Mouse (Mus musculus) embryonic fibroblast, embryonic 13.5 days (primary cell): ENCODE data around the gene Slc6a17. TPM values are rescaled to one million over a fixed set of nuclear protein-coding genes. Genes with fewer than 3 reads are reported as not detected.
A peak's percentile ranks its signal among the peaks of the same experiment; 100 is the strongest.

ENCODE experiments used
- H3K27ac ChIP-seq: 2 replicates; pipeline ENCODE4 v1.5.1; 2012; ENCODE audit warnings: low read length, control low read depth, inconsistent platforms; ENCODE audit not compliant: insufficient read depth
- H3K4me1 ChIP-seq: 2 replicates; pipeline ENCODE4 v1.6.1; 2011; ENCODE audit warnings: low read length; ENCODE audit not compliant: control insufficient read depth, insufficient read depth
- H3K4me3 ChIP-seq: 2 replicates; pipeline ENCODE4 v1.5.1; 2011; ENCODE audit warnings: mild to moderate bottlenecking, control low read depth, low read length; ENCODE audit not compliant: insufficient read depth
- CTCF ChIP-seq: IDR thresholded peaks from 2 replicates; pipeline ENCODE4 v1.5.1; 2011; ENCODE audit warnings: mild to moderate bottlenecking, control low read depth, low read length, moderate library complexity, borderline replicate concordance; ENCODE audit not compliant: insufficient read depth
- POLR2A ChIP-seq: IDR thresholded peaks from 2 replicates; pipeline ENCODE4 v1.6.1; 2011; ENCODE audit warnings: low read depth, mild to moderate bottlenecking, control low read depth, low read length, moderate library complexity
- polyA plus RNA-seq: library from polyadenylated mRNA; stranded (reverse); fragments of >200 nt; gene quantifications from 2 replicates; pipeline ENCODE4 v1.2.4, GENCODE M21; 2011; ENCODE audit warnings: low read depth; ENCODE audit not compliant: missing spikeins, insufficient read length

The Slc6a17 gene
- polyA plus RNA-seq, 1 experiment: 10.9 TPM

- Histone ChIP-seq H3K27ac (no peak overlapping the region), H3K4me1 (0 out of 2 replicates have a peak, but pooled peaks cover 2% of the 10 kb centered on the region), H3K4me3 (no peak overlapping the region)
- no peak for TF ChIP-seq CTCF
- no peak for TF ChIP-seq POLR2A
Observed at GRCm38 (mm10) chr3:107505464-107506367, 12.1 kb downstream of the Slc6a17 start.

DNA sequence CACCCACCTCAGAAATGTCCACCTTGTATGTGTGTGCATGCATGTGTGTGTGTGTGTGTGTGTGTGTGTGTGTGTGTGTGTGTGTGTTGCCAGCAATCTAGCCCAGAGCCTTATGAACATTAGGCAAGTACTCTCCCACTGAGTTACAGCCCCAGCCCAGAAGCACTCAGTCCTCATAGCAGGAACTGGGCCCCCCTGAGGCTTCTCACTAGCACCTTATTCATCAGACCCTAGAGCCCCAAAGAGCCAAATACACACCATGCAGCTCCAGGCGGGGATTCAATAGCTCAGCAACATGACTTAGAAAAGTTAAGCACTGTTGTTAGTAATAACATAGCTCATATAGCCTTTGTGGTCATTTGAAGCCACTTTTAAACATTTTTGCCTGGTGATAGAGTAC, 13.3 kb downstream of the Slc6a17 start:
- Histone ChIP-seq H3K27ac (no peak overlapping the region), H3K4me1 (0 out of 2 replicates have a peak, but pooled peaks cover 2% of the 10 kb centered on the region), H3K4me3 (no peak overlapping the region)
- TF ChIP-seq POLR2A (no peak), CTCF (no peak)

GRCm38 (mm10) chr3:107503716-107504115, 14.1 kb downstream of the Slc6a17 start:
- Histone ChIP-seq H3K4me1 (0 out of 2 replicates have a peak, but pooled peaks cover 2% of the 10 kb centered on the region), H3K4me3 (no peak overlapping the region), H3K27ac (no peak overlapping the region)
- no peak for TF ChIP-seq CTCF
- TF ChIP-seq POLR2A: no peak

DNA sequence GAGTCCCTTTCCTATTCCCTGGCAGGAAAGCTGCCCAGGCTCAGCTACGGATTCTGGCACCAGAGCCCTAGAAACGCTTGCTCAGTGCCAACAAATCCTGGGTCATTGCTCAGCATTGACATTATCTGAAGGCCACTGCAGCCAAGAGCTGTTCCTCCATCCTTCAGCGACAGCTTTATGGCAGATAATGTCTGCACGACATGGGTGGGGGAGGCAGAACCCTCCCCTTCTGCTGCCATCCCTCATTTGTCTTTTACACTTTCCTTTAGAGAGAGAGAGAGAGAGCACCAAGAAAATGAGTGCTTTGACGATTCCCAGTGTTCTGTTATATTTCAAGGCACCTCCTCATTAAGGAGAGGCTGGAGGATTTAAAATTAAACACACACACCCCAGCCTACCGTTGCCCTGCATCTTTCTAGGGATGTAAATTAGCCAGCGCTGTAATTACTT, 16.1 kb downstream of the Slc6a17 start:
- no peak overlapping the region for H3K27ac ChIP-seq
- no peak overlapping the region for H3K4me3 ChIP-seq
- TF ChIP-seq CTCF (no peak), POLR2A (no peak)
- 0 out of 2 replicates have a peak, but pooled peaks cover 2% of the 10 kb centered on the region for H3K4me1 ChIP-seq

DNA sequence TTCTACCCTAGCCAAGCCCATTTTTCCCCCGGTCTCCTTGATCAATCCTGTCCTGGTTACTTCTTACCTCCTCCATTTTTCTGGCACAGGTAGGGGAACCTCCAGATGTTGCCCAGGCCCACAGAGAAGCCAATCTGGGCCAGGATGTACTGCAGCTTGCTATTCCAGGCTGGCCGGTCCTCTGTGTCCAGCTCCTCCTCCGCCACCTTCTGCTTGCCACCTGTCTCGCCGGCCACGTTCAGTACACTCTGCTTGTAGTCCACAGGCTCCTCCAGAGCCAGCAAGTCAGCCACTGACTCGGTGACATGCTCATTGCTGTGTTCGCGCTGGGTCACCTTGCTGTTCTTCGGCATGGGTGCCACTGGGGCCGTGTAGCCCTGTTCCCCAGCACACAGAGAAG, 17.5 kb downstream of the Slc6a17 start:
- TF ChIP-seq CTCF (no peak), POLR2A (no peak)
- H3K4me3 ChIP-seq: no peak overlapping the region
- no peak overlapping the region for H3K27ac ChIP-seq
- H3K4me1 ChIP-seq: 0 out of 2 replicates have a peak, but pooled peaks cover under 1% of the 10 kb centered on the region

GRCm38 (mm10) chr3:107496086-107496850, 21.6 kb downstream of the Slc6a17 start:
- H3K27ac ChIP-seq: no peak overlapping the region
- H3K4me3 ChIP-seq: no peak overlapping the region
- TF ChIP-seq CTCF: no peak
- TF ChIP-seq POLR2A: no peak
- H3K4me1 ChIP-seq: peaks cover 5% of the 10 kb centered on the region; the same call in 1 of the 2 replicates

- H3K4me3 ChIP-seq: no peak overlapping the region
- peaks cover 5% of the 10 kb centered on the region; the same call in 1 of the 2 replicates for H3K4me1 ChIP-seq
- no peak overlapping the region for H3K27ac ChIP-seq
- TF ChIP-seq POLR2A (no peak), CTCF (no peak)
Observed at GRCm38 (mm10) chr3:107495524-107495923, 22.3 kb downstream of the Slc6a17 start.

GRCm38 (mm10) chr3:107491459-107491858, 26.4 kb downstream of the Slc6a17 start:
- Histone ChIP-seq H3K4me1 (peaks cover 5% of the 10 kb centered on the region; the same call in 1 of the 2 replicates), H3K4me3 (no peak overlapping the region), H3K27ac (no peak overlapping the region)
- no peak for TF ChIP-seq POLR2A
- no peak for TF ChIP-seq CTCF

GRCm38 (mm10) chr3:107488637-107489036, 29.2 kb downstream of the Slc6a17 start:
- H3K4me3 ChIP-seq: no peak overlapping the region
- TF ChIP-seq CTCF (no peak), POLR2A (no peak)
- peaks cover 5% of the 10 kb centered on the region; the same call in 1 of the 2 replicates for H3K4me1 ChIP-seq
- H3K27ac ChIP-seq: peak overlapping the region; percentile 9; the same call in 1 of the 2 replicates
